Mouse (Mus musculus) kidney, adult 9 months (tissue): ENCODE data around the gene Gpi1.
"Not testable (repeated sequence)": the region's sequence is repeated elsewhere in the genome, so short reads cannot be mapped to it uniquely, and the experiment has no call there.

Experiments
- DNase-seq: peaks from one replicate; pipeline ENCODE4 v3.0.0; 2022

Gene Gpi1

DNA sequence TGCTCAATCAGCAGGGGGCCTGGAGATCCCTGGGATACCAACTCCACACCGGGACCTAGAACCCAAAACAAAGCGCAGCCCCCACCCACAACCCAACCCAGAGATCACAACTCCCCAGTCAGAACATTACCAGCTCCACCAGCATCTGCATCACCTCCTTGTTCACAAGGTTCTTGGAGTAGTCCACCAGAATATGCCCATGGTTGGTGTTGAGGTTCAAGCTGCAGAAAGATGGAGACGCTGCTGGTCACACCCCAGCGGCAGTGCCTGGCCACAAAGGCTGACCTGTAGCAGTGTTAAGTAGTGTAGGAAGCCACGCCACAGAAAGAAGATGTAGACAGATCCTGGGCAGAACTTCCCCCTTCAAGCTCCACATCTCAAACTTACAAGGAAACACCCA, 983 bp downstream of the Gpi1 start:
- DNase-seq: no peak

GRCm38 (mm10) chr7:34228641-34229040, 1.5 kb downstream of the Gpi1 start:
- DNase-seq: peak; percentile 31

DNA sequence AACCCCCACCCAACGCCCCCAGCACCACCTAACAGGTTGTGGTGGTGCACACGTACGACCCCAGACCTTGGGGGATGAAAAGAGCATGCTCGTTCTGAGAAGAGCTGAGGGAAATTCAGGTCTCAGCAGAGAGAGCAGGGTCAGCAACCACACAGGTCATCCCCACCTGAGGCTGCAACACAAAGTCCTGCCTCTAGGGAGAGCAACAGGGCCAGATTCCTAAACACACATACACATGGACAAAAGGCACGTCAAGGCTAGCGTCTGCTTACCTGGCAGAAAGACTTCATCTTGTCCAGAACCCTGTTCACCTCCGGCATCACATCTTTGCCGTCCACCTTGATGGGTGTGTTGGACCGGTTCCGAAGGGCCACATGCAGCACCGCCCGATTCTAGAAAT, 3.3 kb downstream of the Gpi1 start:
- no peak for DNase-seq

DNA sequence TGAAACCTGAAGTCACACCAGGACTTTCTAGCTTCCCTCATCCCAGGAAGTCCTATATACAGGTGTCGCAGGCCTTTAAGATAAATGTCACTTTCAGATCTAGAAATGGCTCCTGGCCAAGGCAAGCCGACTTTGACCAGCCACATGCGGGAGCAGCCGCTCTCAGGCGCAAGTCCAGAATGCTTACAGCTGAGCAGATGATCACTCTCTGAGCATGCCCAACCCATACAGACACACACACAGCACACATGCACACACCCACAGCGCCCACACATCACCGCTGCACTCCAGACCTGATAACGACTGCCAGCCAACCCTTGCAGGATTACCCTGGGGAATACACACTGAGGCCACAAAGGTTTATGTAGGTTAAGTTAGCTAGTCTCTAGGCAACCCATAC, 4.0 kb downstream of the Gpi1 start:
- peak; percentile 35 for DNase-seq

DNA sequence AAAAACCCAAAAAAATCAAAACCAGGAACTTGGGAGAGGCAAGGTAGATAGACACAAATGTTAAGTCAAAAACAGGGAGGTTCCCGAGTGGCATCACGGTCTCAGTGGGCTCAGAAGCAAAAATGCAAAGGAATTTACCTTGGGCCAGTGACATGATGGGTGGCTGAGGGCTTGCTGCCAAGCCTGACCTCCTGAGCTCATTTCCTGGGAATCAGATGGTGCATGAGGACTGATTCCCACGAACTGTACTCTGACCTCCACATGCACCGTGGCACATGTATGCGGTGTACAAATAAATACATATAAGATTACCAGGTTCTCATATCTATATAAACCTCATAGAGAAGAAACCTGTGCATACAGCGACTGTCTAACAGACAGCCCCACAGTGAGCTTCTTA, 5.8 kb downstream of the Gpi1 start:
- DNase-seq: no peak

DNA sequence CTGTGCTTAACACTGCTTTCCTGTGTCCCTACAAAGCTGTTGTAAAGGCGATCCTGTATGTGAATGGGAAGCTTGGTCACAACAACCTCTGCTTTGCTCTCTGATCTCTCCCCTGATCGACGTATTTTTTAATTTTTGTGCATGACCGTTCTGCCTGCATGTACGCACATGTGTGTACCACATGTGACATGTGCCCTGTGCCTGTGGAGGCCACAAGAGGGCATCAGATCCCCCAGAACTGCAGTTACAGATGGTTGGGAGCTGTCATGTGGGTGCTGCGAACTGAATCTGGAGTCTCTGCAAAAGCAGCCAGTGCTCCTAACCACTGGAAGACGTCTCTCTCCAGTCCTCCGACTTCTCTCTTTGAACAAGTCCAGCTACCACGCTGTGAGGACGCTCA, 7.8 kb downstream of the Gpi1 start:
- no peak for DNase-seq

DNA sequence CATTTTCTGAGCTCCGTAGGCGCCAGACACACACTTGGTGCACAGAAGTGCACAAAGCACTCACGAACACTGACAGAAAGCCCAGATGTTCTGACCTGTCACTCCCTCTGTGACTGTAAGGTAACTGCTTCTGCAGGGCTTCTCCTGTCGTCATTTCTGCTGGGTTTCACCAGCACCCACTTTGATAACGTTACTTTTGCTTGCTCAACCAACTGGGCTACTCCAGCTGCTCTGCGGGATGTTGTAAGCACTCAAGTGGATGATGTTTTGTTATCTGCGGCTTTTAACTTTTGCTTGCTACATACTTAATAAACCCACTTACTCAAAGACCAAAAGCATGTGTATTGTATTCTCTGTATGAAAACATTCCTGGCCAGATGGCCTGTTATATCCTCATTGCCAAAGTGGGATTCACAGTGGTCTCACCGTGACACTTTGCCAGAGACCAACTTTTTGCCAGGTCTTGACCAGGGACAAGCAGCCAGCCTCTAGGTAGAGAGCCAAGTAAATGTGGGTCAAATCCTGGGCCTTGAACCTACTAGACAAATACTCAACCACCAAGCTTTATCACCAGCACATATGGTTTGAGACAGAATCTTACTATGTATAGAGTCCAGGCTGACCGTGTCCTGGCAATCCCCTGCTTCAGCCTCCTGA, 8.4 kb downstream of the Gpi1 start:
- DNase-seq: no peak

GRCm38 (mm10) chr7:34218496-34218895, 11.6 kb downstream of the Gpi1 start:
- no peak for DNase-seq

GRCm38 (mm10) chr7:34216474-34216873, 13.7 kb downstream of the Gpi1 start:
- DNase-seq: no peak

GRCm38 (mm10) chr7:34215481-34215880, 14.7 kb downstream of the Gpi1 start:
- DNase-seq: no peak

- no peak for DNase-seq
These were observed 15.5 kb downstream of the Gpi1 start for GRCm38 (mm10) chr7:34214644-34215043.

DNA sequence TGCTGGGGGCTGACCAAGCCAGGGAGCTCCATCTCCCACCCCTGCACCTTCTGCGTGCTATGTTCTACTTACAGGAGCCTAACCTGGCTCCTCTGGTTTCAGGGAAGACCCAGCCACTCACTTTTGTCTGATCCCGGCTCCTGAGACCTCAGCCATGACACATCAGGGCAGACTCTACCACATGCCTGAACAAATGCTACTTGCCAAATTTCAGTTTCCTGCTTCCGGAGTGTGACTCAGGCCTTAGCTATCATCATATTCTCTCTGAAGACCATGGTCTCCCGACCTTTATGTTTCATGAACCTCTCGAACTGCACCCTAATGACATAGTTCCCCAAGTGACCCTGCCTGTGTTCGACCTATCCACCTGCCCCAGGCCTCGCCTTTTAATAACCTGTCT, 16.9 kb downstream of the Gpi1 start:
- no peak for DNase-seq

GRCm38 (mm10) chr7:34208027-34208745, 21.9 kb downstream of the Gpi1 start:
- DNase-seq: no peak

- DNase-seq: no peak
These were observed 23.8 kb downstream of the Gpi1 start for GRCm38 (mm10) chr7:34206331-34206730.

DNA sequence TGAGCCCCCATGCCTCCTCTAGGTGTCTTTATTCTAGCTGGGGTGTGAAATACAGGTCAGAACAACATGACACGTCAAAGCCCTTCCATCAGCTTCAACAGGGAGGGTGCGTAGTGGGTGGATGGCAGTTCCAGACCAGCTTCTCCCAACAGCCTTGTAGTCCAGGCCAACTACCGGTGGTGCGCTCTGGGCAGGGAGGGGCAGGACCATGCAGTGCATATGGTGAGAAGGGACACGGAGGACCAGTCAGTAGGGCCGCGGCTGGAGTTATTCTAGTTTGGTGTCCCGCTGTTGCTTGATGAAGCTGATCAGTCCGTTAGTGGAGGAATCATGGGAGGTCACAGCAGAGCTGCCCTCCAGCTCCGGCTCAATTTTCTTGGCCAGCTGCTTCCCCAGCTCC, 28.0 kb downstream of the Gpi1 start:
- not testable (repeated sequence) for DNase-seq

- no peak for DNase-seq
These were observed 29.3 kb downstream of the Gpi1 start for GRCm38 (mm10) chr7:34200829-34201228.

- DNase-seq: peak; percentile 50
These were observed 31.8 kb downstream of the Gpi1 start for GRCm38 (mm10) chr7:34198346-34198745.

DNA sequence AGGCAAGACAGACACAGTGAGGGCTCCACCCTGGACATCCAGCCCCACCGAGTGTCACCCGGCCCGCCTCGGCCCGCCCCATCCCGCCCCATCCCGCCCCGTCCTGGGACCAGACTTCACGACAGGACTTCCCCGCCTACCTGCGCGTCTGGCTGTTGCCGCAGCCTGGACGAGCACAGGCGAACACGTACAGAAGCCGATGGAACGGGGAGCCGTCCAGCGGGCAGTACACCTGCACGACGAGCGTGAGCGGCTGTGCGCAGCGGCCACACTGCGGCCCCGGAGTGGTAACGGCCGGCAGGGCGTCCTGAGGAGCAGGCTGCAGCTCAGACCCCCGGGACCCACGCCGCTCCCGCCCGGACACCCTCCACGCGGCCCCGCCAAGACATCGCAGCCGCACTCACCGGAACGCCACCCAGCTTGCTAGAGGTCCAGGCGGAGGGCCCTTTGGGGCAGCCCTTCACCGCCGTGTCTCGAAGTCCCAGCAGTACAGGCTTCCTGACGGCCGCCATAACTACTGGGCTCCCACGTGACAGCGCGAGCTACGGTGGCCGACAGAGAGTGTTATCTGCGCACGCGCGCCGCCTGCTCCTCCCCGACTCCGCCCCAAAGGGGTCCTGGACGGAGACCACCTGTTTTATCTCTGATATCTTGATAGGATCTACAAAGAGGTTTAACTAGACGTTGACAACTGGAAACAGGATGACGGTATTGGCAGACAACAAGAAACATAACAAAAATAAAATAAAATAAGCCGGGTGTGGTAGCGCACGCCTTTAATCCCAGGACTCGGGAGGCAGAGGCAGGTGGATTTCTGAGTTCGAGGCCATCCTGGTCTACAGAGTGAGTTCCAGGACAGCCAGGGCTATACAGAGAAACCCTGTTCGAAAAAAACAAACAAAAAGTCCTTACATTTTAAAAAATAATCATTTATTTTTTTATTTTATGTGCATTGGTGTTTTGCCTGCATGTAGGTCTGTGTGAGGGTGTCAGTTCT, 33.7 kb downstream of the Gpi1 start, which contains the start of gene Pdcd2l:
Pdcd2l (minus strand) TSS at position 530 of the 997 bp plus-strand sequence.
- DNase-seq: peak; percentile 92

- DNase-seq: no peak
These were observed 34.5 kb downstream of the Gpi1 start for GRCm38 (mm10) chr7:34195632-34196031.

- no peak for DNase-seq
These were observed 37.3 kb downstream of the Gpi1 start for GRCm38 (mm10) chr7:34192825-34193224.

DNA sequence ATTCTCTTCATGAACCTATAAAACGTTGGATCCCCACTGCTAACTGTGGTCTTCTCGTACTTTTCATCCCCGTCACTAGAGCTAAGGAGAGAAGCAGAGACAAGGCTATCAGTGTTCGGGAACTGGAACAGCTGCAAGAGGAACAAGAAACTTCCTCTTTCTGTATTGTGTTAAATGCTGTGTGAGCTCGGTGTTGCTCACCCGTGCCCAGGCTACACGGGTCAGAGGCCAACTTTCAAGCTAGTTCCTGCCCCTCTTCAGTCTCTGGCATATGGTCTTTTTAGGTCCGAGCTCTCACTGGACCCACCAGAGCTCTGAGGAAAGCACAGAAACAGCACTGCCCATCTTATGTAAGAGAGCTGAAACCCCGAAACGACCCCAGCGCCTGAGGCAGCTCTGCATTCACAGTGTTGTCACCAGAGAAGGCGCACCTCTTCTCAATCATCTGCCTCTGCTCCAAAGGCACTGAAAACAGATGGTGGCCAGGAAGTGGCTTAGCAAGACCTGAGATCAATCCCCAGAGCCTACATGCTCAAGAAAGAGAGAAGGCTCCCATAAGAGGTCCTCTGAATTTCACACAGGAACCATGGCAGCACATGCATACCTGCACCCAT, 40.7 kb downstream of the Gpi1 start:
- DNase-seq: no peak

GRCm38 (mm10) chr7:34183794-34184193, 46.3 kb downstream of the Gpi1 start:
- no peak for DNase-seq

- DNase-seq: no peak
These were observed 46.8 kb downstream of the Gpi1 start for GRCm38 (mm10) chr7:34183356-34183755.
